Mouse (Mus musculus): ENCODE measurements around the gene H2-Aa. TPM values are rescaled to one million over a fixed set of nuclear protein-coding genes. Genes with fewer than 3 reads are reported as not detected.

Gene H2-Aa
- polyA plus RNA-seq (2014; fragmentation: Nextera tagmentation; extraction: Ambion mirVana) = 2.0 TPM in 2 replicates

DNA sequence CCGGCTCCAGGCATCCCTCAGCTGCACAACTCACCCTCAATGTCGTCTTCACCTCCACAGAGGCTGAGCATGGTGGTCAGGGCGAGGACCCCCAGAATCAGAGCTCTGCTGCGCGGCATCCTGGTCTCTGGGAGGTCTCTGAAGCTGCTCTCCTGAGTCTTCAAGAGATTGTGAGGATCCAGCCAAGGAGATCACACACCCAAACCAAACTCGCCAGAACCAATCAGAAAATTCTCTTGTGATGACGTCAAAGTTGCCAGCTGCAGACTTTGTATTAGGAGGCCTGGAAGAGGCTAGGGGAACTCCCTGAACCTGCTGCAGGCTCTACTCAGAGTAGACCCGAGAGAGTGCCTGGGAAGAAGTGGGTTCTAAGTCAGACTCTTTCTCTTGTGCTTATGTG, at the start of gene H2-Aa:
Gene H2-Aa (minus strand): TSS at position 176 of the 400 bp plus-strand sequence.
- no peaks in the 10 kb centered on the region for H3K36me3 ChIP-seq (ENCODE audit: insufficient read depth)
- H3K9ac ChIP-seq = no peak within 1 kb of the TSS
- DNase-seq = peak; percentile 88
- H3K4me2 ChIP-seq = no peak within 1 kb of the TSS
- no peaks in the 10 kb centered on the region for H3K9me3 ChIP-seq (ENCODE audit: low read depth, low read length)
- no peaks in the 10 kb centered on the region for H3K4me1 ChIP-seq (ENCODE audit: insufficient read depth)
- no peak for TF ChIP-seq CTCF (IDR thresholded peaks at IDR 0.05; ENCODE audit: low read depth)
- WGBS = 12% methylated on average over 8 of the region's 8 CpGs
- H3K27ac ChIP-seq (ENCODE audit: low read depth) = no peak within 1 kb of the TSS
- H3K4me3 ChIP-seq (ENCODE audit: low read depth, low read length) = no peak within 1 kb of the TSS
- no peaks in the 10 kb centered on the region for H3K27me3 ChIP-seq (ENCODE audit: insufficient read depth, low read length)
- ATAC-seq (ENCODE audit: insufficient read depth) = peak; percentile 65

DNA sequence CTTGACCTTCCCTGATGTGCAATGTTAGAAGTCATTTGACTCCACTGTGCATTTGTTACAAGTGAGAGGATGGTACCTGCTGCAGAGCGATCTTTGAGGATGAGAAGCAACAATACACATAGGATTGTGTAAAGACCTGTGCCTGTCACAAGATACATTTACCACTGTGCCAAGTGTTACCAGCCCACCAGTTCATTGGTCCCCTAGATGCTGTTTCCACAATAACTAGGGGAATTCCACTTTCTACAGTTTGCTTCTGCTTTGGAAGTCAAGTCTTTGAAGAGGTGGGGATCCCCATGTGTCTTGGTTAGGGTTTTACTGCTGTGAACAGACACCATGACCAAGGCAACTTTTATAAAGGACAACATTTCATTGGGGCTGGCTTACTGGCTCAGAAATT, 43.6 kb upstream of the H2-Aa start:
- no peak for TF ChIP-seq CTCF (IDR thresholded peaks at IDR 0.05; ENCODE audit: low read depth)
- no peaks in the 10 kb centered on the region for H3K4me1 ChIP-seq (ENCODE audit: insufficient read depth)
- DNase-seq = no peak
- H3K4me3 ChIP-seq (ENCODE audit: low read depth, low read length) = no peak overlapping the region
- H3K27me3 ChIP-seq (ENCODE audit: insufficient read depth, low read length) = no peaks in the 10 kb centered on the region
- no peak overlapping the region for H3K4me2 ChIP-seq
- no peaks in the 10 kb centered on the region for H3K9me3 ChIP-seq (ENCODE audit: low read depth, low read length)
- no peak overlapping the region for H3K9ac ChIP-seq
- 89% methylated on average over 1 of the region's 1 CpGs for WGBS
- no peak for ATAC-seq (ENCODE audit: insufficient read depth)
- no peaks in the 10 kb centered on the region for H3K36me3 ChIP-seq (ENCODE audit: insufficient read depth)
- no peak overlapping the region for H3K27ac ChIP-seq (ENCODE audit: low read depth)

DNA sequence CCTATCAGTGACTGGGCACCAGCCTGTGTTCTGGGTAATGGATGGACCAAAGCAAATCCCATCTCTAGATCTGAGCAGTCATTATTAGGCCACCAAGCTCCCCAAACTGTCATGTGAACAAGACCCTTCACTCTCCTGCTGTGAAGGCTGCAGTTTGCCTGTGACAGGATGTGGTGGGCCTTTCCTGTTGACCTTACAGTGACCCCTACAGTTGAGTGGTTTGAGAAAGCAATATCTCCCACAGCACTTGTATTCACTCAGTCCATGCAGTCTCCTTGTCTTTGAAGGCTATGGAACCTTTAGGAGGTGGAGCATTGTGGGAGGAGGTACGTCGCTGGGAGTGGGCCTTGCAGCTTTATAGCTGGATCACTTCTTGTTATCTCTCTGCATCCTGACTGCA, 42.2 kb upstream of the H2-Aa start:
- Histone ChIP-seq H3K9me3 (ENCODE audit: low read depth, low read length) (no peaks in the 10 kb centered on the region), H3K27ac (ENCODE audit: low read depth) (no peak overlapping the region), H3K27me3 (ENCODE audit: insufficient read depth, low read length) (no peaks in the 10 kb centered on the region), H3K9ac (no peak overlapping the region), H3K36me3 (ENCODE audit: insufficient read depth) (no peaks in the 10 kb centered on the region), H3K4me1 (ENCODE audit: insufficient read depth) (no peaks in the 10 kb centered on the region), H3K4me3 (ENCODE audit: low read depth, low read length) (no peak overlapping the region), H3K4me2 (no peak overlapping the region)
- no peak for DNase-seq
- ATAC-seq (ENCODE audit: insufficient read depth) = no peak
- TF ChIP-seq CTCF (IDR thresholded peaks at IDR 0.05; ENCODE audit: low read depth) = no peak
- WGBS = 54% methylated on average over 2 of the region's 2 CpGs

DNA sequence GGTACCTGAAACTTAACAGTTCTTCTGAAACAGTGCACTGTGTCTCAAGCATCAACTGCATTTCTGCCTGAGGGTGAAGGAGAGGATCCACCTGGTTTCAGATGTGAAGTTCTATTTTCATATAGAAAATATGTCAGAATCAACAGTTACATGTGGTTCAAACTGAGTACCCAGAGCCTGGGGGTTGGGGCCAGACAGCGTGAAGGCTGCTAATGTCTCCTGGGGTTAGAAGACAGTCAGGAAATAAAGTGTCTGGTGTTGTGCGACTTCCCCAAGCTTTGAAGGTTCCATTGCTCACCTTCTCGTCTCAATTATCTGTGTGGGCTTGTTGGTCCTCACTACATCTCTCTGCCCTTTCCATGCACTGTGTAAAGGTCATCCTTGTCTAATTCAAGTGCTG, 38.8 kb upstream of the H2-Aa start:
- 74% methylated on average over 3 of the region's 3 CpGs for WGBS
- Histone ChIP-seq H3K27me3 (ENCODE audit: insufficient read depth, low read length) (no peaks in the 10 kb centered on the region), H3K9ac (no peak overlapping the region), H3K36me3 (ENCODE audit: insufficient read depth) (no peaks in the 10 kb centered on the region), H3K27ac (ENCODE audit: low read depth) (no peak overlapping the region), H3K4me1 (ENCODE audit: insufficient read depth) (no peaks in the 10 kb centered on the region), H3K4me2 (no peak overlapping the region), H3K9me3 (ENCODE audit: low read depth, low read length) (no peaks in the 10 kb centered on the region), H3K4me3 (ENCODE audit: low read depth, low read length) (no peak overlapping the region)
- no peak for ATAC-seq (ENCODE audit: insufficient read depth)
- no peak for TF ChIP-seq CTCF (IDR thresholded peaks at IDR 0.05; ENCODE audit: low read depth)
- no peak for DNase-seq

DNA sequence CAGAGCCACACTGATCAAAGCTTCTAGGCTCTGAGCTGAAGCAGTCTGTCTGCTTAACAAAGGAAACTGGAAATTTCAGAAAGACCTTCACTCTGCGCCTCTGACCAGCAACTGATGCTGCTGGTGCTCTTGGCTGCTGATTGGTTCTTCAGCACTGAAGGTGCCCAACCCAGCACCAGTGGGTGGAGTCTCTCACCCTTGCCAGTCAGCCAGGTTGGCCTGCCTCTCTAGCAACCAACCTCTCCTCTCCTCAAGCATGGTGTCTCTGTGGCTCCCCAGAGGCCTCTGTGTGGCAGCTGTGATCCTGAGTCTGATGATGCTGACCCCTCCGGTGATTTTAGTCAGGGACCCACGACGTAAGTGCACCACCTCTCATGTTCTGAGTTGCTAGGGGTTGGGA, 37.8 kb upstream of the H2-Aa start, which contains the start of gene H2-Eb2:
Gene H2-Eb2 (plus strand): TSS at position 230 of the 400 bp plus-strand sequence.
- ATAC-seq (ENCODE audit: insufficient read depth) = no peak
- DNase-seq = no peak
- Histone ChIP-seq H3K27ac (ENCODE audit: low read depth) (no peak within 1 kb of the TSS), H3K4me2 (no peak within 1 kb of the TSS), H3K27me3 (ENCODE audit: insufficient read depth, low read length) (no peaks in the 10 kb centered on the region), H3K4me3 (ENCODE audit: low read depth, low read length) (no peak within 1 kb of the TSS), H3K9me3 (ENCODE audit: low read depth, low read length) (no peaks in the 10 kb centered on the region), H3K36me3 (ENCODE audit: insufficient read depth) (no peaks in the 10 kb centered on the region), H3K9ac (no peak within 1 kb of the TSS), H3K4me1 (ENCODE audit: insufficient read depth) (no peaks in the 10 kb centered on the region)
- TF ChIP-seq CTCF (IDR thresholded peaks at IDR 0.05; ENCODE audit: low read depth) = no peak
- 44% methylated on average over 4 of the region's 4 CpGs for WGBS

DNA sequence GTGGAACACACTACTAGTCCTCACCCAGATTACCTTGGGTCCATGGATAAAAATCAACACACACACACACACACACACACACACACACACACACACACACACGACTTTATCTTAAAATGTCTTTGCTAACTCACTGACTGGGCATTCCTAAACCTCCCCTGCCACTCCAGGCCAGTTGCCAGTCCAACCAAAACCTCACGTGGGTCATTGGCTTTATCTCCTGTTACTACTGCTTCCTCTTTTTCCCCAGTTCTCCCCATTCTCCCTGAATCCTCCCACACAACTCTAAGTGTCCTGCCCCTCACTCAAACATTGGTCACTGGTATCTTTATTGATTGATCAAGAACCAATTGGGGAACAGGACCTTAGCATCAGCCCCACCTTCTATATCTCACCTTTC, 29.7 kb upstream of the H2-Aa start:
- Histone ChIP-seq H3K36me3 (ENCODE audit: insufficient read depth) (no peaks in the 10 kb centered on the region), H3K4me1 (ENCODE audit: insufficient read depth) (no peaks in the 10 kb centered on the region), H3K27ac (ENCODE audit: low read depth) (no peak overlapping the region), H3K4me2 (no peak overlapping the region), H3K27me3 (ENCODE audit: insufficient read depth, low read length) (no peaks in the 10 kb centered on the region), H3K9ac (no peak overlapping the region), H3K9me3 (ENCODE audit: low read depth, low read length) (no peaks in the 10 kb centered on the region), H3K4me3 (ENCODE audit: low read depth, low read length) (no peak overlapping the region)
- DNase-seq (no peak), ATAC-seq (ENCODE audit: insufficient read depth) (no peak)
- no peak for TF ChIP-seq CTCF (IDR thresholded peaks at IDR 0.05; ENCODE audit: low read depth)
- WGBS = 38% methylated on average over 2 of the region's 2 CpGs

DNA sequence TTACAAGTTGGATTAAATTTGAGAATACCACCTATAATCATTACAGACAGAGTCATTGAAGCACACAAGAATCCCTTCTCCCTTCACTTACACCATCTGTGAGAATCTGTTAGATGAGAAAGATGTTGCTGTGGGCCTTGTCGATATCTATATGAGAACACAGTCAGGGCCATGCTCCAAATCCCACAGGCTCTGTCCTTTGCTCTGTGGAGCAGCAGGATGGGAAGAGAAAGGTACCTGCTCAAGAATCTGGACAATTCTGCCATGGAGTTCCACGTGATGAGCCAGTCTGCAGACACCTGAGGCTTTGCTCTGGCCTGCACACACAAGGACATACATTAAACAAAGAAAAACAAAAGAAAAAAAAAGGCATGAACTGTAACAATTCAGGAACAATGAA, 29.1 kb upstream of the H2-Aa start:
- DNase-seq = no peak
- Histone ChIP-seq H3K4me2 (no peak overlapping the region), H3K4me1 (ENCODE audit: insufficient read depth) (no peaks in the 10 kb centered on the region), H3K36me3 (ENCODE audit: insufficient read depth) (no peaks in the 10 kb centered on the region), H3K27ac (ENCODE audit: low read depth) (no peak overlapping the region), H3K4me3 (ENCODE audit: low read depth, low read length) (no peak overlapping the region), H3K9ac (no peak overlapping the region), H3K27me3 (ENCODE audit: insufficient read depth, low read length) (no peaks in the 10 kb centered on the region), H3K9me3 (ENCODE audit: low read depth, low read length) (no peaks in the 10 kb centered on the region)
- 69% methylated on average over 2 of the region's 2 CpGs for WGBS
- ATAC-seq (ENCODE audit: insufficient read depth) = no peak
- TF ChIP-seq CTCF (IDR thresholded peaks at IDR 0.05; ENCODE audit: low read depth) = no peak

DNA sequence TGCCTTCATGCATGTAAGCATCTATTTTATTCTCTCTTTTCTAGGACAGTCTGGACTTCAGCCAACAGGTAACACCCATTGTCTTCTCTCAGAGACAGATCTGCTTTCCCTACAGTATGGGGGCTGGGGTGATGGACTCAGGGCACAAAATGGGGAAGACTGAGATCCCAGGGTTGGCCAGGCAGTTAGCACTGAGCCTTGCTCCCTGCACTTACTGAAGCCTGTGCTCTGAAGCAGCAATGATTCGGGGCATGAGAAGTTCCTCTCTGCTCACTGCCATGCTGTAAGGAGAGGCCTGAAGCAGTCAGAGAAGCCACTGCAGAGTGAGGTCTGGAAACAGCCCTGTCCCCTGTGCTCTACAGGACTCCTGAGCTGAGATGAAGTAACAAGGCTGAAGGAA, 27.9 kb upstream of the H2-Aa start:
- no peak overlapping the region for H3K9ac ChIP-seq
- WGBS = 79% methylated on average over 1 of the region's 1 CpGs
- no peaks in the 10 kb centered on the region for H3K9me3 ChIP-seq (ENCODE audit: low read depth, low read length)
- H3K36me3 ChIP-seq (ENCODE audit: insufficient read depth) = no peaks in the 10 kb centered on the region
- H3K27ac ChIP-seq (ENCODE audit: low read depth) = no peak overlapping the region
- DNase-seq = no peak
- no peak for ATAC-seq (ENCODE audit: insufficient read depth)
- no peaks in the 10 kb centered on the region for H3K4me1 ChIP-seq (ENCODE audit: insufficient read depth)
- no peak overlapping the region for H3K4me2 ChIP-seq
- TF ChIP-seq CTCF (IDR thresholded peaks at IDR 0.05; ENCODE audit: low read depth) = no peak
- no peak overlapping the region for H3K4me3 ChIP-seq (ENCODE audit: low read depth, low read length)
- no peaks in the 10 kb centered on the region for H3K27me3 ChIP-seq (ENCODE audit: insufficient read depth, low read length)
